Mouse (Mus musculus) G1E (cell line): Measurements from ENCODE around the gene Cdh3. TPM values are rescaled to one million over a fixed set of nuclear protein-coding genes. Genes with fewer than 3 reads are reported as not detected.

Source experiments
- ATAC-seq: 2 replicates; pipeline ENCODE4 v1.8.0; 2016; ENCODE audit warnings: mild to moderate bottlenecking; ENCODE audit not compliant: insufficient number of reproducible peaks, poor library complexity, low FRiP score, severe bottlenecking; ENCODE audit errors: extremely low read depth
- DNase-seq: peaks from one replicate; pipeline ENCODE4 v3.0.0; 2012; ENCODE audit warnings: low spot score
- H3K27me3 ChIP-seq: 2 replicates; pipeline ENCODE4 v1.6.1; 2012; ENCODE audit warnings: mild to moderate bottlenecking, low read length, inconsistent platforms; ENCODE audit not compliant: insufficient read depth
- H3K36me3 ChIP-seq: replicated peaks from 2 replicates; pipeline ENCODE3; 2012; ENCODE audit warnings: mild to moderate bottlenecking, inconsistent platforms
- H3K4me1 ChIP-seq: 2 replicates; pipeline ENCODE4 v1.6.1; 2012; ENCODE audit warnings: low read depth, low read length, inconsistent platforms, mixed read lengths; ENCODE audit not compliant: insufficient read depth
- H3K4me3 ChIP-seq: 2 replicates; pipeline ENCODE4 v1.5.1; 2012; ENCODE audit warnings: low read depth, mild to moderate bottlenecking, inconsistent platforms, low read length, moderate library complexity, mixed read lengths
- H3K9me3 ChIP-seq: replicated peaks from 2 replicates; pipeline ENCODE4 v1.6.1; 2012; ENCODE audit warnings: inconsistent platforms
- CTCF ChIP-seq: IDR thresholded peaks from 2 replicates; pipeline ENCODE4 v1.5.1; 2012; ENCODE audit warnings: low read depth, low read length, inconsistent platforms, mixed read lengths
- GATA1 ChIP-seq: IDR thresholded peaks from 2 replicates; pipeline ENCODE4 v1.6.1; 2012; ENCODE audit warnings: borderline replicate concordance, low read length, inconsistent platforms, mixed read lengths
- GATA2 ChIP-seq: IDR thresholded peaks from 2 replicates; pipeline ENCODE4 v1.6.1; 2012; ENCODE audit warnings: low read depth, low read length, inconsistent platforms, borderline replicate concordance
- POLR2AphosphoS5 ChIP-seq: IDR thresholded peaks from 2 replicates; pipeline ENCODE4 v1.6.1; 2012; ENCODE audit warnings: low read depth, low read length, inconsistent platforms; ENCODE audit not compliant: insufficient replicate concordance
- TAL1 ChIP-seq: conservative IDR thresholded peaks from 2 replicates; pipeline ENCODE4 v1.6.1; 2012; ENCODE audit warnings: low read depth, low read length, inconsistent platforms, mixed read lengths
- polyA plus RNA-seq: library from polyadenylated mRNA; stranded (reverse); fragments of >175 nt; gene quantifications from 2 replicates; pipeline ENCODE4 v1.2.3, GENCODE M21; 2012
- total RNA-seq, 2 experiments: library from RNA; stranded (forward) in 1 of 2; stranded (reverse) in 1 of 2; fragments of 200-1000 nt in 1 of 2; fragments of >200 nt in 1 of 2; fragmentation: Nextera tagmentation in 1 of 2; gene quantifications; 2 replicates each; pipeline ENCODE4 v1.2.3; 2014 to 2017

Cdh3 gene
- total and polyA plus RNA-seq, 3 experiments, result 0.05 TPM; not detected in 2

DNA sequence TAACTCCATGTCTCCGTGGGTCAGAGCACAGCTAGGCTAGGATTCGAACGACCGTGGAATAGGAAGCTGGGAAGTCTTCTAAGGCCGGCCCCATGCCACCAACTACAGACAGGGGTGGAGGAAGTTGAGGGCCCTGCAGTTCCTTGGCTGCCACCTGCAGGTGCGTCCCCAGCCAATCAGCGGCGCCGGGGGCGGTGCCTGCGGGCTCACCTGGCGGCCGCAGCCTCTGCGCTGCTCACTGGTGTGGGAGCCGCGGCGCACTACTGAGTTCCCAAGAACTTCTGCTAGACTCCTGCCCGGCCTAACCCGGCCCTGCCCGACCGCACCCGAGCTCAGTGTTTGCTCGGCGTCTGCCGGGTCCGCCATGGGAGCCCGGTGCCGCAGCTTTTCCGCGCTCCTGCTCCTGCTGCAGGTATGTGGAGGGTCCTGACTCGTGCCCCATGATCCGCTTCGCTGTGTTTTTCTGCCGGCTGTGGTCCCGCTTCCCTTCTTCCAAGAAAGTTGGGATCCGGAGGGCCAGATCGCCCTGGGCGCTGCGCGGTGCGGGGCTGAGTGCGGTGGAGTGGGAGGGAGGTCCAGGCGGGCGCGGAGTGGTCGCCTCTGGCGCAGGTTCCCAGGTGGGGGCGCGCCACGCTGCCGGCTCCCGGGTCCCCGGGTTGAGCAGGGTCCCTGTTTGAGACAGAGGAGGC, 92.6 kb downstream of the Cdh3 start, which contains the start of gene Cdh1:
Gene Cdh1 (plus strand): TSS at position 221 of the 689 bp plus-strand sequence.
- no peaks in the 10 kb centered on the region for H3K36me3 ChIP-seq
- ATAC-seq, result no peak
- TF ChIP-seq POLR2AphosphoS5 (no peak), TAL1 (no peak), GATA2 (no peak), GATA1 (no peak), CTCF (no peak)
- H3K4me1 ChIP-seq, result no peaks in the 10 kb centered on the region
- H3K9me3 ChIP-seq, result no peaks in the 10 kb centered on the region
- DNase-seq, result no peak
- peaks cover 20% of the 10 kb centered on the region for H3K27me3 ChIP-seq
- no peak within 1 kb of the TSS for H3K4me3 ChIP-seq

- no peak for TF ChIP-seq CTCF
- TF ChIP-seq POLR2AphosphoS5, result no peak
- TF ChIP-seq GATA1, result no peak
- TF ChIP-seq GATA2, result no peak
- TF ChIP-seq TAL1, result no peak
- no peak for ATAC-seq
- Histone ChIP-seq H3K36me3 (no peaks in the 10 kb centered on the region), H3K4me1 (no peaks in the 10 kb centered on the region), H3K27me3 (peaks cover 22% of the 10 kb centered on the region), H3K9me3 (no peaks in the 10 kb centered on the region), H3K4me3 (no peak overlapping the region)
- DNase-seq, result no peak
Measured at GRCm38 (mm10) chr8:106603933-106604332, 93.2 kb downstream of the Cdh3 start.

- Histone ChIP-seq H3K4me3 (no peak overlapping the region), H3K9me3 (no peaks in the 10 kb centered on the region), H3K27me3 (peaks cover 29% of the 10 kb centered on the region), H3K4me1 (no peaks in the 10 kb centered on the region), H3K36me3 (no peaks in the 10 kb centered on the region)
- TF ChIP-seq GATA1 (no peak), CTCF (no peak)
- ATAC-seq, result no peak
- DNase-seq, result no peak
Measured at GRCm38 (mm10) chr8:106605657-106606056, 95.0 kb downstream of the Cdh3 start.

- Histone ChIP-seq H3K4me1 (no peaks in the 10 kb centered on the region), H3K36me3 (no peaks in the 10 kb centered on the region), H3K9me3 (no peaks in the 10 kb centered on the region), H3K4me3 (no peak overlapping the region), H3K27me3 (peaks cover 33% of the 10 kb centered on the region)
- DNase-seq, result no peak
- no peak for ATAC-seq
- no peak for TF ChIP-seq TAL1
- no peak for TF ChIP-seq POLR2AphosphoS5
- no peak for TF ChIP-seq GATA2
- TF ChIP-seq CTCF, result no peak
- TF ChIP-seq GATA1, result no peak
Measured at GRCm38 (mm10) chr8:106606121-106606520, 95.4 kb downstream of the Cdh3 start.

DNA sequence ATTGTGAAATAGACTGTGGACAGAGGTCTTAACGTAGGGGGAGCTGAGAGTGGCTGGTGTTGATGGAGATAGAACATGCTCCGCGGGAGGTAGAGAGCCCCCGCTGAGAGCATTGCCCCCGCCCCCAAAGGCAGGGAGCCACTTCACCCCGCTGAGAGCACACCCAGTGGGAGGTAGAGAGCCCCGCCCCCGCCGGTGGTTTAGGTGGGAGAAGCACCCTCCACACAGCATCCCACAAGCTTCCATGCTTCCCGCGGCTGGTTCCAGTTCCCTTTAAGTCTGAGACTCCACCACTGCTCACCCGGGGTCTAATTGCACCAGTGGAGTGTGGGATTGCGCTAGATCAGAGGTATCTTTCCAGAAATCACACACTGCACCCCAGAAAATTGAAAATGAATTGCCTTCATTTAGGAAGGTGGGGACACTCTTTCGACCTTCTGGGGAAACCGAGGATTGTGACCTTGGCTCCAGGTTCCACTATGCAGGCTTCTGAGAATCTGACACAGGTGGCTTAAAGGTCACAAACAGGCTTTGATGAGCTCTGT, 96.0 kb downstream of the Cdh3 start:
- H3K36me3 ChIP-seq, result no peaks in the 10 kb centered on the region
- TF ChIP-seq GATA1, result no peak
- peaks cover 38% of the 10 kb centered on the region for H3K27me3 ChIP-seq
- no peak for DNase-seq
- no peaks in the 10 kb centered on the region for H3K9me3 ChIP-seq
- no peaks in the 10 kb centered on the region for H3K4me1 ChIP-seq
- ATAC-seq, result no peak
- H3K4me3 ChIP-seq, result no peak overlapping the region

Other genes starting within 250 kb of the Cdh3 start
- gene Smpd3, start 172.9 kb upstream of the Cdh3 start, total RNA-seq (2014; fragmentation: Nextera tagmentation), result not detected in 2 replicates
- gene Smpd3, start 172.9 kb upstream of the Cdh3 start, total RNA-seq (2017), result 0.06 TPM in 1 of 2 replicates, not detected in the other
- not detected in 2 replicates for gene Smpd3, start 172.9 kb upstream of the Cdh3 start, polyA plus RNA-seq
- gene Zfp90, start 95.6 kb upstream of the Cdh3 start, total RNA-seq (2014; fragmentation: Nextera tagmentation), result not detected in 2 replicates
- 0.22 and 0.29 TPM in 2 replicates for gene Zfp90, start 95.6 kb upstream of the Cdh3 start, total RNA-seq (2017)
- gene Zfp90, start 95.6 kb upstream of the Cdh3 start, polyA plus RNA-seq, result not detected in 2 replicates
- not detected in 2 replicates for gene 6030452D12Rik, start 10.4 kb upstream of the Cdh3 start, total RNA-seq (2014; fragmentation: Nextera tagmentation)
- not detected in 2 replicates for gene 6030452D12Rik, start 10.4 kb upstream of the Cdh3 start, total RNA-seq (2017)
- gene 6030452D12Rik, start 10.4 kb upstream of the Cdh3 start, polyA plus RNA-seq, result not detected in 2 replicates
- 18.1 and 19.3 TPM in 2 replicates for gene Gm10073, start 62.6 kb downstream of the Cdh3 start, total RNA-seq (2014; fragmentation: Nextera tagmentation)
- gene Gm10073, start 62.6 kb downstream of the Cdh3 start, total RNA-seq (2017), result 169 and 296 TPM in 2 replicates
- 20.2 and 30.8 TPM in 2 replicates for gene Gm10073, start 62.6 kb downstream of the Cdh3 start, polyA plus RNA-seq
- not detected in 2 replicates for gene Cdh1, start 92.5 kb downstream of the Cdh3 start, total RNA-seq (2014; fragmentation: Nextera tagmentation)
- 0.06 and 0.11 TPM in 2 replicates for gene Cdh1, start 92.5 kb downstream of the Cdh3 start, total RNA-seq (2017)
- not detected in 2 replicates for gene Cdh1, start 92.5 kb downstream of the Cdh3 start, polyA plus RNA-seq
- gene Tango6, start 172.2 kb downstream of the Cdh3 start, total RNA-seq (2014; fragmentation: Nextera tagmentation), result 5.6 and 6.5 TPM in 2 replicates
- 2.0 and 2.7 TPM in 2 replicates for gene Tango6, start 172.2 kb downstream of the Cdh3 start, total RNA-seq (2017)
- gene Tango6, start 172.2 kb downstream of the Cdh3 start, polyA plus RNA-seq, result 1.7 and 2.0 TPM in 2 replicates